Mouse (Mus musculus): ENCODE measurements around the gene Zmynd19. TPM values are rescaled to one million over a fixed set of nuclear protein-coding genes. Genes with fewer than 3 reads are reported as not detected.

Gene Zmynd19
- polyA plus RNA-seq (2014; fragmentation: Illumina TruSeq; extraction: RNeasy Lipid Tissue Mini Kit (QIAGEN cat#74804); ENCODE audit: low read depth, low replicate concordance) = 16.2 TPM

DNA sequence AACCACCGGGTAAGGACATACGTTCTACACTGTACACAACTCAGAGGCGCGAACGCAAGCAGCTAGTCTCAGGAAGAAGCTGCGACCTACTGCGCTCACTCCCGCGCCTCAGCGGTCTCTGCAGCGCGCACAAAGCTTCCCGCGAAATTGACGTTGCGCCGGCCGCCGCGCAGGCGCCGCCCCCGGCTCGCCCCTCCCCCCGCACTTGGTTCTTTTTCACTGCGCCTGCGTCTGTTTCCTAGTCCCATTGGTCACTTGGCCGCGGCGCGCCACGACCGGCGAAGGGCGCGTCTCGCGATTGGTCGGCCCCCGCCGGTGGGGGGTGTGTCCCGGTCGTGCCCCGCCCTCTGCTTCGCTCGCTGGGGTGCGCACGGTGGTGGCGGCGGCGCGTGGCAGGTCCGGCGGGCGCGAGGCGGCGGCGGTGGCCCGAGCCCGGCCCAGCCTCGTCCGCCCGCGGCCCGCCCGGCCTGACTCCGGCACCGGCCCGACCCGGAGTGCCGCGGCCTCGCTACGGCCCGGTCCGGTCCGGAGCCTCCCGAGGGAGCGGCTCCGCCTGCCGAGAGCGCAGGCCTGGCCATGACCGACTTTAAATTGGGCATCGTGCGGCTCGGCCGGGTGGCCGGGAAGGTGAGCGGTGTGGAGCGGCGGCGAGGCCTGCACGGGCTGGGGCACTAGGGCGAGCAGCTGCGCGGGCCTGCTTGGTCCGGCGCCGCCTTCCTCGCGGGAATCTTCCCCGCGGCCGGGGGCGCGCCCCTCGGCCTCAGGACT is at the start of gene Zmynd19:
Gene Zmynd19, plus strand, starts transcription at position 372 of the 768 bp plus-strand sequence.

DNA sequence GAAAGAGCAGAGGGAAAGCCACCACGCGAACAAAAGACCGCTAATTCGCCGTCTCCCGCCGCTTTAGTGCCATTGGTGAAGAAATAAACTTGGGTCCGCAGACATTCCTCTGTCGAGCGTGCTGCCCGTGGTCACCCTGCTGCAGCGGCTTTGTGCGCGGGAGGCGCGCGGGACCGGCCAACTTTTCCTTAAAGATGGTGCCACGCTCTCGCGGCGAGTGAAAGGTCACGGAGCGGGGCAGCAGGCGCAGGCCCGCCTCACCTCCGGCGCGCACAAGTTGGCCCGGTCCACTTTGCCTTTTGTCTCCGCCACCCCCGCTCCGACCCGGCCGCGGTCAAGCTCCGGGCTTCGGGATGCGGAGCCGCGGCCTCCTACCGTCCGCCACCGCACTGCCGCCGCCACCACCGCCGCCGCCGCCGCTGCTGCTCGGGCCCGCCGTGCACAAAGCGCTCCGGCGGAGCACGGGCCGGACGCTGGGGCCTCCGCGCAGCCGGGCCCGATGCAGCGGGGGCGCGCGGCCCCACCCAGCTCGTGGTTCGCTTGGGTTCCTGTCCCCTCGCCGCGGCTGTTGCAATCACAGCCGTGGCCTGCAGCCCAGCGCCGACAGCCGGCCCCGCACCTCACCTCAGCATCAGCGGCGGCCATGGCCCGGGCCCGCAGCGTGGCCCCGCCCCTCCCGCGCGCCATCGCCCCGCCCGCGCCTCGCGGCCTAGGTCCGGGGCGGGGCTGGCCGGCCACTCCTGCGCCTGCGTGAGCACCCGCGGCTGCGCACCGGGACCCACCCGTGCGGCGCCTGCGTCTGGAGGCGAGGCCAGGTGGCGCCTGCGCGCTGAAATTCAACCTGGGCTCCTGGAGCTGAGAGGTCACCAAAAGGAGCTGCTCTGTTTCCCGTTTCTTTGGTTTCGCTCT is 30.4 kb upstream of the Zmynd19 start, which contains the start of gene Ehmt1:
Gene Ehmt1, minus strand, starts transcription at position 685 of the 909 bp plus-strand sequence.

DNA sequence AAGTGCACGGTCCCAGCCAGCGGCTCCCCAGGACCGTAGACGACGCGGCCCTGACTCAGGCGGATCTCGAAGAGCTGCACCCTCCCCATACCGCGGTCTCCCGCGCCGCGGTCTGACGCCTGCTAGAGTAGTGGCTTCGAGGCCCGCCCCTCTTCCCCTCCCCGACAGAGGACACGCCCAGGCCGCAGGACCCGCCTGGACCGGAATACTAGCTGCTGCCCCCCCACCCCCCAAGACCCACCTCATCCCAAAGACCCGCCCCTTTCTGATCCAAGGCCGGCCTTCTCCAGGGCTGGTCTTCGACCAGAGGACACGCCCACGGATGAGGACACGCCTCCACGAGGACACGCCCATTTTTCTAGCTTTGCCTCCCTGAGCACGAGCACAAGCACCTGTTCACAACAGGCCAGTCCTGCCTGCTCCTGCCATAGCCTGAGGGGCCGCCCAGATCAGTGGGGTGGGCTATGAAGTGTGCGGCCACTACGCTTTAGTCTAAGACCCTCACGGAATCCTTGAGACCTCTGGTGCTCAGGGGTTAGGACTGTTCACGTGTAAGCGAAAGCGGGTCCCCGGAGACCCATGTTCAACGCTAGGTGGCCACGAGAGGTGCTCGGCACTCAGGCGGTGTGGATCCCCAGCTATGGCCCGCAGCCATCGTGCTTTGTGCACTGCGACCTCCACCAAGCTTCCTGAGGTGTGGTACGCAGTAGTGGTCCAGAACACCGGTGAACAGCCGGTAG is 14.4 kb upstream of the Zmynd19 start, which contains the start of gene Arrdc1:
Gene Arrdc1, minus strand, starts transcription at position 196 of the 740 bp plus-strand sequence.

DNA sequence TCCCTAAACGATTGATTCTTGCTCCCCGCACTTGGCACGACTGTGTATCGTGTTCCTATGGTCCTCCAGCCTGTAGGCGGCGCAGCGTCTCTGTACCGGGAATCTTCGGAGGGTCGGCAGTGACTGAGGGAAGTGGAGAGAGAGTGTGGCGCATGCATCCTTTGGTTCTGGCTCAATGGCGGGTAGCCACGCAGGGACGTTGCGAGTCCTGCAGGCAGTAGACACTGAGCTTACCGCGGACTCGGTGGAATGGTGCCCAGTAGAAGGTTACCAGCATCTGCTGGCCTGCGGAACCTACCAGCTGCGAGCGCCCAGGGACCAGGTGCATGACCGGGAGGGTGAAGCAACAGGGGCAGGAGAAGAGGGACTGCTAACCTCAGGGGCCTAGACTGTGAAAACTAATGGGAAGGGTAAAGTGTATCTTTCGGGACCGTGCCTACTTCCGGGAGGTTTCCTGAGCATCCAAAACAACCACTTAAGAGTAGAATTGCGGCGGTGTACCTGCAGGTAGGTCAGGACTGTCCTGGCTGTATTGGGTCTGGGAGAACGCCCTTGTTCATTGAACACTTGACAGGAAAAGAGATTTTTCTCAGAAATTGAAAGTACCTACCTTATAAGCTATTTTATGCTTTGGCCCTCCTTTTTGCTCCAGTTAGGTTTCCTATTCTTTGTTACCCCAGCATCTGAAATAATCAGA is 12.9 kb downstream of the Zmynd19 start, which contains the start of gene Dph7:
Gene Dph7, plus strand, starts transcription at position 97 of the 697 bp plus-strand sequence.

DNA sequence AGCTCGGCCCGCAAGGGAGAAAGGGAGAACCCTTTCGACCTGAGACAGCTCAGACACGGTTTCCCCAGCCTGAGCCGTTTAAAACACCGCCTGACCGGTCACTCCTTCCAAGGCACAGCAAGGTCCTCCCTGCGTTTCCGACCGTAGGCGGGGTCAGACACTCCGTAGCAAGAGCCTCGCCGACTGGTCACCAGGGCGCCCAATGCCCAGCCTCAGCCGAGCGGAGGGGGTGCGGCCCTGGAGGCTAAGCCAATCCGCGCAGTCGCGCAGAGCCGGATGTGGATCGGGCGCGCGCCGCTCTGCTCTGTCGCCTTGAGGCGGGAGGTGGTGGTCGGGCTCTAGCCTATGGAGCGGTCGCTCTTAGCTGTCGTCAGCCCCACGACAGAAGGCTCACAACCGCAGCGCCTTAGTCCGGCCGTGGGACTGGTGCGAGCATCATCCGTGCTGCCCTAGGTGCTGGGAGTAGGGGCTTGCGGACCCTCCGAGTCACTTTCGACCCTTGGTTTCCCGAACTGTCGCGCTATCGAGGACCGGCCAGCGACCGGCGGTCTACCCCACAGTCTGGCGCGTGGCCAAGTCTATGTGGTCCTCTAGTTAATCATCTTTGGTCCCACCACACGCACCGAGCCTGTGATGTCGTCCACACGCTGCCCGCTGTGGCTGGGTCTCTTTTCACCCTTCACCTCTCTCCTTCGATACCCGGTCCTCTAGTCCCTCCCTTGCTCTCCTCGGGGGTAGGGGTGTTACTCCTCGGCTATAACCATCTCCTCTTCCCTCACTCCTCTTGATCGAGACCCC is 25.5 kb downstream of the Zmynd19 start, which contains the start of gene Mrpl41:
Gene Mrpl41, minus strand, starts transcription at position 193 of the 798 bp plus-strand sequence.

DNA sequence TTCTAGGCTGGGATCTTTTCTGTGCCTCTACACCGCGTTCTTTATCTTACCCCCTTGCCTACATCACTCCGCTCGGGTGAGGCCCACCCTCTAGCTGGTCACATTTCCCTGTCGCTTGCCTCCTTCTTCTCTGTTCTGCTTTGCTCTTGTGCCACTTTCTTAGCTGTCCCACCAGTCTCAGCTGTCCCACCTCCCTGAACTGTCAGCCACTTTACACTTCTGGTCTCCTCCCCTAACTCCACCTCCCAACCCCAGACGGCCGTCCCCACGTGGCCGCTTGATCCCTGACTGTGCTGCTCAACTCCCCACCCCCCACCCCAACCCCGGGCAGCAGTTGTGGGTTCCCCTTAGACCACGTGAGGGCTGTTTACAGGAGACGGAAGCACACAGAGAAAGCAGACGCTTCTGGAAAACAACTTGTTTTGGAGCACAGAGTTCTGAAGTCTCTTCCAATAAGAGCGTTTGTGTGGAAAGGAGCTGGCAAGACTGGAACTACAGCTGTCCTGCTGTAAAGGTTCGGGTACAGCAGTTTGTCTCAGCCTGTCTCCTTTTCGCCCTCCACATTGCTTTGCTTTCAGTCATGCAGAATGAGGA is 26.2 kb downstream of the Zmynd19 start, which contains the start of gene Pnpla7:
Gene Pnpla7, plus strand, starts transcription at position 330 of the 594 bp plus-strand sequence.

Other genes with a start within 250 kb of the Zmynd19 start
- gene Cacna1b, start 186.6 kb upstream of the Zmynd19 start, polyA plus RNA-seq (2014; fragmentation: Illumina TruSeq; extraction: RNeasy Lipid Tissue Mini Kit (QIAGEN cat#74804); ENCODE audit: low read depth, low replicate concordance) = 4.1 TPM
- 37.2 TPM for gene Ehmt1, start 30.2 kb upstream of the Zmynd19 start, polyA plus RNA-seq (2014; fragmentation: Illumina TruSeq; extraction: RNeasy Lipid Tissue Mini Kit (QIAGEN cat#74804); ENCODE audit: low read depth, low replicate concordance)
- gene Arrdc1, start 14.5 kb upstream of the Zmynd19 start, polyA plus RNA-seq (2014; fragmentation: Illumina TruSeq; extraction: RNeasy Lipid Tissue Mini Kit (QIAGEN cat#74804); ENCODE audit: low read depth, low replicate concordance) = 60.6 TPM
- gene Dph7, start 12.6 kb downstream of the Zmynd19 start, polyA plus RNA-seq (2014; fragmentation: Illumina TruSeq; extraction: RNeasy Lipid Tissue Mini Kit (QIAGEN cat#74804); ENCODE audit: low read depth, low replicate concordance) = 14.1 TPM
- 91.4 TPM for gene Mrpl41, start 25.3 kb downstream of the Zmynd19 start, polyA plus RNA-seq (2014; fragmentation: Illumina TruSeq; extraction: RNeasy Lipid Tissue Mini Kit (QIAGEN cat#74804); ENCODE audit: low read depth, low replicate concordance)
- 24.9 TPM for gene Pnpla7, start 26.2 kb downstream of the Zmynd19 start, polyA plus RNA-seq (2014; fragmentation: Illumina TruSeq; extraction: RNeasy Lipid Tissue Mini Kit (QIAGEN cat#74804); ENCODE audit: low read depth, low replicate concordance)
- 187 TPM for gene Nsmf, start 104.6 kb downstream of the Zmynd19 start, polyA plus RNA-seq (2014; fragmentation: Illumina TruSeq; extraction: RNeasy Lipid Tissue Mini Kit (QIAGEN cat#74804); ENCODE audit: low read depth, low replicate concordance)
- gene Entpd8, start 130.5 kb downstream of the Zmynd19 start, polyA plus RNA-seq (2014; fragmentation: Illumina TruSeq; extraction: RNeasy Lipid Tissue Mini Kit (QIAGEN cat#74804); ENCODE audit: low read depth, low replicate concordance) = 3.4 TPM
- gene Noxa1, start 145.4 kb downstream of the Zmynd19 start, polyA plus RNA-seq (2014; fragmentation: Illumina TruSeq; extraction: RNeasy Lipid Tissue Mini Kit (QIAGEN cat#74804); ENCODE audit: low read depth, low replicate concordance) = 0.26 TPM
- 6.2 TPM for gene Nrarp, start 231.0 kb downstream of the Zmynd19 start, polyA plus RNA-seq (2014; fragmentation: Illumina TruSeq; extraction: RNeasy Lipid Tissue Mini Kit (QIAGEN cat#74804); ENCODE audit: low read depth, low replicate concordance)
- 24.7 TPM for gene Tor4a, start 247.1 kb downstream of the Zmynd19 start, polyA plus RNA-seq (2014; fragmentation: Illumina TruSeq; extraction: RNeasy Lipid Tissue Mini Kit (QIAGEN cat#74804); ENCODE audit: low read depth, low replicate concordance)